Mouse (Mus musculus) bone marrow, adult 2 months (tissue): ENCODE measurements around the gene Tysnd1.

Experiments
- CTCF ChIP-seq: fragments of 200-500 bp; IDR thresholded peaks from 2 replicates; pipeline ENCODE4 v1.5.1; 2011; ENCODE audit warnings: low read length, control low read depth; ENCODE audit not compliant: control insufficient read depth, insufficient read depth
- POLR2A ChIP-seq: fragments of 200-500 bp; IDR thresholded peaks from 2 replicates; pipeline ENCODE4 v1.6.1; 2011; ENCODE audit warnings: low read depth, mild to moderate bottlenecking, control low read depth, low read length, borderline replicate concordance; ENCODE audit not compliant: control insufficient read depth

GRCm38 (mm10) chr10:61704663-61705062, 9.3 kb downstream of the Tysnd1 start:
- TF ChIP-seq POLR2A (no peak), CTCF (no peak)
